Mouse (Mus musculus) erythroblast, embryonic 14.5 days (primary cell): ENCODE data around the gene Gpc3.

Experiments
- GATA1 ChIP-seq: IDR thresholded peaks from 2 replicates; pipeline ENCODE4 v1.6.1; 2012; ENCODE audit warnings: low read length, inconsistent platforms, mixed read lengths
- TAL1 ChIP-seq: IDR thresholded peaks from 3 replicates; pipeline ENCODE4 v1.6.1; 2012; ENCODE audit warnings: low read length, inconsistent platforms, mixed read lengths

DNA sequence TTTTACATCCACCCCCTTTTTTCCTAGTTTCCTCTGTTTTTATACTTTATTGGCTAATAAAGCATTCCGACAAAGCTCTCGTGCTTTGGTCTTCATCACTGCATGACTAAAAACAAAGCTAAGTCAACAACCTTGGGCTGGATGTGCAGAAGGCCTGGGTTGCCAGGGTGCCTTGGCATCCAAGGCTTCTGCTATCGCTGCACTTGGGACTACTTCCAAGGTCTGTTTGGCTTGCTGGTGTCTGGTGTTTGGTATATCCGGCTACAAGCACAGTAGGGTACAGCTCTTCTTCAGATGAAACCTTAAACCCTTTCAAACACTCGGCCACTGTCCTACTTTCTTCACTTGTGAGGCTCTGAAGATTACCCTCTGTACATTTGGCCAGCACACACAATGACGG lies 325.8 kb downstream of the Gpc3 start:
- no peak for TF ChIP-seq TAL1
- no peak for TF ChIP-seq GATA1
